Mouse (Mus musculus): ENCODE data around the gene Zswim4. TPM values are rescaled to one million over a fixed set of nuclear protein-coding genes. Genes with fewer than 3 reads are reported as not detected.

Zswim4 gene
- total RNA-seq, 2 experiments from 2014 or later = 9.1 to 10.1 TPM

- intact Hi-C loops (cut with DNase I) = loop anchor here (10.0 kb wide), 1 partner anchor 49 kb away; no protein-coding TSS in a partner anchor
- DNase-seq = peak in 1 of 2 experiments; percentile 18
Observed at GRCm38 (mm10) chr8:84235746-84236409, 977 bp downstream of the Zswim4 start.

DNA sequence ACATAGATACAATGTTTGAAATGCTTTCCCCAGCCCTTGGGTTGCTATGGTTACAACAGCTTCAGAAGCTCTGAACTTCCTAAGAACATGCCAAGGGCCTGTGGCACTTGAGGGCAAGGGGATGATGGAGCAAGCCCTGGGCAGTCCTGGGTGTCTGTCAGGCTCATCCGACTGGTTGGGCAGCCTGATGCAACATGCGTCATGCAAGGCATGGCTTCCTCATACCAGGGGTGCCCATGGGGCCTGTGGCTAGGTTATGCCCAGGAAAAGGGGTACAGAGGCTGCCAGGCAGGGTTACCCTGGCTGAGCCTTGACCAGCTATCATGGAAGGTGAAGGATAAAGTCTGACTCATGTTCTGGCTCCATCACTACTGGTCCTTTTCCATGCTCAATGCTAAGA, 3.8 kb downstream of the Zswim4 start:
- intact Hi-C loops (cut with DNase I) = loop anchor here (10.0 kb wide), 1 partner anchor 52 kb away; no protein-coding TSS in a partner anchor

GRCm38 (mm10) chr8:84230735-84231134, 6.1 kb downstream of the Zswim4 start:
- intact Hi-C loops (cut with DNase I) = loop anchor here (10.0 kb wide), 1 partner anchor 54 kb away; no protein-coding TSS in a partner anchor
- no peak for DNase-seq

More for the DNA sequence above, 3.8 kb downstream of the Zswim4 start:
- no peak for DNase-seq

- no peak for DNase-seq
- intact Hi-C loops (cut with DNase I) = no loop called here
Observed at GRCm38 (mm10) chr8:84223322-84224029, 13.4 kb downstream of the Zswim4 start.

DNA sequence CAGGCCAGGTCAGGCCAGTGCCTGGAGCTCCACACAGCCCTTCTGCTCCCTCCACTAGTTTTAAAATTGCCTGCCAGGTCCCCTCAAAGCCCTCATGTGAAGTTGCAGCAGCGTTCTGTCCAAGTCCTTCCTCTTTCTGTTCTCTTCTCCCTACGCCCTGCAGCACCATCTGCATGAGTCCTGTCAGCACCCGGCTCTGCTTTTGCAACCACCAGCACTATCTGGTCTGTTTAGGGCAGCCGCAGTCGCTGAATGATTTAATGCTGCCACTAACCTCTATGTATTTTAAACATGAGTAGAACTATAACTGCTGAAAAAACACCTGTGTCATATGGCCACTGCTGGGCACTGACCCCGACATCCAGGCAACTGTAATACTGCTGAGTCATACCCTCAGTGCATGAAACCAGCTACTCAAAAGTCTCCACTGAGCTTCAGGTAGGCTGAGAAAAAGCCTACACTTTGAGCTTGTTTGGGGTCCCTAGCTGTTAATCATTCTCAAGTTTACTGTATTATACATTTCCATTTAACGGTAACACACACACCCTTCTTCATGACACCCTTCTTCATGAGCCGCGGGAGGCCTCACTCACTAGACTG, 14.2 kb downstream of the Zswim4 start:
- intact Hi-C loops (cut with DNase I) = no loop called here
- no peak for DNase-seq

DNA sequence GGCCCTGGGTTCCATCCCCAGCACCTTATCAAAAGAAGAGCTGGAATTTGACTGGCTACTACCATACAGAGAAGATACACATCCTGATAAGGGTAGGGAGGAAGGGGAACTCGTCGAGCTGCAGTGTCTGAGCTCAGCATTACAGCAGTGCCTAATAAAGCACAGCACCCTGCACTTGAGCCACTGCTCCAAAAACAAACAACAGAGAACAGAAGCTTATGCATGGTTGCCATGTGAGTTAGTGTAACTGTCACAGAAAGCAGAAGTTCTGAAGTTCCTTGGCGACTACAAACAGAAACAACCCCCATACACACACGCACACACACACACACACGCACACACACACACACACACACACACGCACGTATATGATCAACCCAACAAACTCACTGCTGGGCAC, 16.8 kb downstream of the Zswim4 start:
- no peak for DNase-seq
- intact Hi-C loops (cut with DNase I) = no loop called here

GRCm38 (mm10) chr8:84218143-84218542, 18.7 kb downstream of the Zswim4 start:
- intact Hi-C loops (cut with DNase I) = no loop called here
- DNase-seq = no peak

GRCm38 (mm10) chr8:84217206-84217605, 19.6 kb downstream of the Zswim4 start:
- intact Hi-C loops (cut with DNase I) = no loop called here

GRCm38 (mm10) chr8:84213277-84213676, 23.6 kb downstream of the Zswim4 start:
- DNase-seq = no peak
- intact Hi-C loops (cut with DNase I) = no loop called here

More at GRCm38 (mm10) chr8:84217206-84217605, 19.6 kb downstream of the Zswim4 start:
- no peak for DNase-seq

DNA sequence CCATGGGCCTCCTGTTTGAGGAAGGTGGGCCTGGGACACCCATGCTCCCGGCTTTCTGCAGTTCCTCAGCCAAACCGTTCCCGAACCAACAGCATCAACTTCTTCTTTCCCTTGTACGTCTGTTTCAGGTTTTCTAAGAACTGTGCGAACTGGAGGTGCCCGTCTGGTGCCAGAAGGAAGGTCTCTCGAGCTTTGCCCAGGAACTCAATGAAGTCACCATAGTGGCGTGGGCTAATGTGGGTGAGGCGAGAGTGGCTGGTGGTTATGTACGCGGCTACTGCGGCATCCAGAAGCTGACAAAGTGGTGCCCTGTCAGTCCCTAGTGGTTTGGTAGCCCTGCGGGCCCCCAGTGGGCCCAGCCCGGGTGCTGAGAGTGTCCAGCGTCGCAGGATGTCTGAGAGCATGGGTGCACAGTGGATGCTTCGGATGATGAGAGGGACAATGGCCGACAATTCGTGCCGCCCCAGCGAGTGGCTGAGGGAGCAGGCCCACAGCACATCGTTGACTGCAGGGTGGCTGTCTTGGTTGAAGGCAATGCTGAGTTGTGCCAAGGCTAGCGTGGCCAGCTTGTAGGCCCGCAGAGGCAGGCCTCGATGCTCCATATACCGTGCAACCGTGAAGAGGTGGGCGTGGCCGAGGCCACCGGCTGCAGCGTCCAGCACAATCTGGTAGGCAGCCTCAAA, 24.8 kb downstream of the Zswim4 start:
- intact Hi-C loops (cut with DNase I) = loop anchor here (1.0 kb wide), 1 partner anchor 26 kb away; no protein-coding TSS in a partner anchor
- no peak for DNase-seq

DNA sequence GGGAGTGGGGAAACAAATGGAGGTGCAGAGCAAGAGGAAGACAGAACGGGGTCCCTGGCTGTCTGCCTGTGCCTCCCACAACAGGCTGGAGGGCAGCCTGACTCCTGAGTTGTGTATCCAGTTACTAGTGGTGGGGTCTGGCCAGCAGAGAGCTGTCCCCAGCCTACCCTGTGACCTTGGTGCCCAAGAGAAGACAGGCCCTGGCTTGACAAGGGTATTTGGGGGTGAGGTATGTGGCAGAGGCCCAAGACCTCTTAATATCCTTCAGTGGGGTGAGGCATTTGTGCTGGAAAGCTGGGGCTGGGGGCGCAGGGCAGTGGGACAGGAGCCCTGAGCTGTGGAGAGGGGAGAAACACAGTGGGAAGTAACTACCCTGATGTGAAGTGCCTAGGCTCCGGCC, 25.7 kb downstream of the Zswim4 start:
- intact Hi-C loops (cut with DNase I) = loop anchor here (1.0 kb wide), 1 partner anchor 25 kb away; no protein-coding TSS in a partner anchor
- peak in 1 of 2 experiments; percentile 56 for DNase-seq

- peak; percentile 84 to 92 for DNase-seq
- intact Hi-C loops (cut with DNase I) = no loop called here
Observed at GRCm38 (mm10) chr8:84210167-84210791, 26.6 kb downstream of the Zswim4 start.

- DNase-seq = no peak
- intact Hi-C loops (cut with DNase I) = no loop called here
Observed at GRCm38 (mm10) chr8:84208381-84209380, 28.2 kb downstream of the Zswim4 start.

GRCm38 (mm10) chr8:84207811-84208210, 29.0 kb downstream of the Zswim4 start:
- peak; percentile 76 to 82 for DNase-seq
- intact Hi-C loops (cut with DNase I) = no loop called here

DNA sequence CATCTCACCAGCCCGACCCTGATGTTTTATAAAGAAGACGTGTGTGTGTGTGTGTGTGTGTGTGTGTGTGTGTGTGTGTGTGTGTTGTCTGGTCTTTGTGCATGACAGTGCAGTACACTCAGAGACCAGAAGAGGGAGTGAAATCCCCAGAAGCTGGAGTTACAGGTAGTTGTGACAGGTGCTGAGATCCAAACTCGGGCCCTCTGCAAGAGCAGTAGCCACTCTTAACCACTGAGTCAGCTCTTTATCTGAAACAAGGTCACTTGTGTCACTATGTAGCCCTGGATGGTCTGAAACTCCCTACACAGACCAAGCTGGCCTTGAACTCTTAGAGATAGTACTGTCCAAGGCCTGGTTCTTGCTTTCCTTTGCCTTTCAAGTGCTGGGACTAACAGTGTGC, 30.2 kb downstream of the Zswim4 start:
- DNase-seq = no peak
- intact Hi-C loops (cut with DNase I) = no loop called here

DNA sequence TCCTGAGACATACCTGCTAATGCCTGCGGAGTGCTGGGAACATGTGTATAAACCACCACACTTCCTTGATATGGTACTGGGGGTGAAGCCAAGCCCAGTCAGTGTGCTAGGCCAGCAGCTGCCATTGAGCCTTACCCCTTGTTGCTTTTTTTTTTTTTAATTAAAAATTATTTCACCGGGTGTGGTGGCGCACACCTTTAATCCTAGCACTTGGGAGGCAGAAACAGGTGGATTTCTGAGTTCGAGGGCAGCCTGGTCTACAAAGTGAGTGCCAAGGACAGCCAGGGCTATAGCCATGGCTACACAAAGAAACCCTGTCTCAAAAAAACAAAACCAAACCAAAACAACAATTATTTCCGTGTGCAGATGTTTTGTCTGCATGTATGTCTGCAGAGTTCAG, 31.8 kb downstream of the Zswim4 start:
- DNase-seq = no peak
- intact Hi-C loops (cut with DNase I) = no loop called here

DNA sequence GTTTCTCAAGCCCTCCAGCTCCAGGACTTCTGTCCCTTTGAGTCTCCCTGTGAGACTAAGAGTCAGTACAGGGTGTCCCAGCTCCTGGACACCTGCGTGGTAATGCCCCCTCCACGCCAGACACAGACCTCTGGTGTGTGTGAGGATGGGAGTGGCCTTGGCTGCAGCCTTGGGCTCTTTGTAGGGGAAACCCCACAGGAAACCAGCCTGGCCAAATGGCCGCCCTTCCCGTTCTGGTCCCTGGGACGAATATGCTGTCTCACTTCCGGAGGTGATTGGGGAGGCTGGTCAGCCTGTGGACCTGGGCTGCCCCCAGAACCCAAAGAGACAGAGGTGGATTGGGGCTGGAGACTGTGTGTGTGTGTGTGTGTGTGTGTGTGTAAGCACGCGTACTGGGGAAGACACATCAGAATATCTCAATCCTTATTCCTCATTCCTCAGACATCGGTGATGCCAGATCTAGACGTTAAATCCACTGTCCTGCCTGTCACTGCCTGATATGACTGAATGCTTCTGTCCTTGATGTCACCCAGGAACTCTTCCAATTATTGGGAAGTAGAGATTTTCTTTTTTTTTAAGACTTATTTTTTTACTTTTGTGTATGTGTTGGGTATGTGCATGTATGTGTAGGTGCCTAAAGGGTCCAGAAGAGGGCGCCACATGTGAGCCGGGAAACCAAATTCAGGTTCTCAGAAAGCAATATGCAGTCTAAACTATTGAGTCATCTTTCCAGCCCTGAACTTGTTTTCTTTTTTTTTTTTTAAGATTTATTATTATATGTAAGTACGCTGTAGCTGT, 32.7 kb downstream of the Zswim4 start:
- intact Hi-C loops (cut with DNase I) = loop anchor here (5.0 kb wide), 1 partner anchor 458 kb away; the partner anchor contains the start of gene Ier2
- peak; percentile 84 to 87 for DNase-seq
